Mouse (Mus musculus): Measurements from ENCODE around the gene Car9. TPM values are rescaled to one million over a fixed set of nuclear protein-coding genes. Genes with fewer than 3 reads are reported as not detected.
A peak's percentile ranks its signal among the peaks of the same experiment; 100 is the strongest.

The Car9 gene
- polyA plus RNA-seq, 1 experiment from 2014 or later = 1.5 TPM

GRCm38 (mm10) chr4:43513300-43513699 lies 6.5 kb downstream of the Car9 start:
- Histone ChIP-seq H3K4me3 (no peak overlapping the region), H3K36me3 (no peaks in the 10 kb centered on the region), H3K27me3 (peaks cover 26% of the 10 kb centered on the region), H3K4me1 (peaks cover 10% of the 10 kb centered on the region), H3K9ac (no peak overlapping the region), H3K27ac (no peak overlapping the region), H3K9me3 (replicated peaks) (no peaks in the 10 kb centered on the region), H3K4me2 (replicated peaks) (no peak overlapping the region)
- WGBS = 85% methylated on average over 4 of the region's 4 CpGs
- no peak for ATAC-seq (ENCODE audit: low FRiP score)

DNA sequence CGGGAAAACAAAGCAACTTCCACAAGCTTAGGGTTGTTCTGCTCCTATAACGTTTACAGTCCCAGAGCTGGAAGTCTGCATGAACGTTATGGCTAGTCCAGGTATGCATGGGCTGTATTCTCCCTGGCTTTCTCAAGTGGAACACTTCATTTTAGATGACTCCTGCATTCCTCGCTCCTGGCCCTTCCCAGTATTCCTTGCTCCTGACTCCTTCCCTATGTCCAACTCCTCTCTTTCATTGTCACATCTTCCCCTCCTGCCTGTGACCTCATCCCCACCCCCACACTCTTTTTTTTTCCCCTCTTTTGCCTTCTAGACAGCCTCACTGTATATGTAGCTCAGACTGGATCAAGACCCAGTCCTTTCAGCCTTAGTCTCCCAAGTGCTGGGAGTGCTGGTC lies 7.0 kb downstream of the Car9 start:
- no peaks in the 10 kb centered on the region for H3K9me3 ChIP-seq (replicated peaks)
- no peak overlapping the region for H3K4me3 ChIP-seq
- peaks cover 8% of the 10 kb centered on the region for H3K4me1 ChIP-seq
- H3K4me2 ChIP-seq (replicated peaks) = no peak overlapping the region
- 82% methylated on average over 4 of the region's 4 CpGs for WGBS
- H3K36me3 ChIP-seq = no peaks in the 10 kb centered on the region
- H3K27me3 ChIP-seq = peaks cover 26% of the 10 kb centered on the region
- H3K9ac ChIP-seq = no peak overlapping the region
- no peak overlapping the region for H3K27ac ChIP-seq
- ATAC-seq (ENCODE audit: low FRiP score) = no peak

DNA sequence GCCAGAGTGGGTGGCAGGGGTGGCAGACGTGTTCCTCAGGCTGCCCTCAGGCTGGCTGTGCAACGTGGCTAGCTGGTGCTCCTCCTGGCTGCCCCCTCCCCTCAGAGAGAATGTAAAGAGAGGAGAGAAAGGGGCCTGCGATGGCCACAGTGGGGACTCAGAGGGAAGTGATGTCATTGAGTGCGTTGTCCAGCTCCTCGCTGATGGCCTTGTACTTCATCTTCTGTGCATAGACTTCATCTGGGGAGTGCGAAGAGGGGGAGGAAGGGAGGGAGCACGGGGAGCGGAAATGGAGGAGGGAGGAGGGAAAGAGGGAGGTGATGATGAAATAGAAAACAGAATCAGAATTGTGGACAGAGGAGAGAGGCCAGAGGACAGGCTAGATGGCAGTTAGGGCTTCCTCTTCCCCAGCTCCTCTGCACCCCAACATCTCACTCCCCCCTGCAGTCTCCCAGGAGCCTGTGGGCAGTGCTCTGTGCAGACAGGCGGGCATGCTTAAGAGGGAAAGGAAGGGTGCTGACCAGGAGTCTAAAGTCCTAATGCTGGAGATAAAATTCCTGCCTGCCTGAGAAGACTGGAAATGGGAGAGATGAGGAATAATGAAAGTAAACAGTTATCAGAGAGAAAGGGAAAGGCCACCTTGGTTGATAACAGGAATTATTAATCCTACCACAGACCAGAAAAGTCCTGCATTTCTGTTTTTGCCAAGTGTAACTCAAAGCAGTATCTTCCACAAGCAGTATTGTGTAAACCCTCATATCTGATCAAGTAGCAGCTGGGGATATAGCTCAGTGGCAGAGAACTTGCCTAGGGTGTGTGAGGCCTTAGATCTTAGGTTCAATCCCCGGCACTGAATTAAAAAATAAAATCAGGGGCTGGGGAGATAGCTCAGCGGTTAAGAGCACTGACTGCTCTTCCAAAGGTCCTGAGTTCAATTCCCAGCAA lies 9.3 kb downstream of the Car9 start:
- Histone ChIP-seq H3K9me3 (replicated peaks) (no peaks in the 10 kb centered on the region), H3K36me3 (no peaks in the 10 kb centered on the region), H3K27ac (no peak overlapping the region), H3K4me2 (replicated peaks) (no peak overlapping the region), H3K4me1 (peaks cover 16% of the 10 kb centered on the region), H3K9ac (no peak overlapping the region), H3K4me3 (no peak overlapping the region), H3K27me3 (peaks cover 21% of the 10 kb centered on the region)
- no peak for ATAC-seq (ENCODE audit: low FRiP score)
- WGBS = 78% methylated on average over 11 of the region's 11 CpGs

DNA sequence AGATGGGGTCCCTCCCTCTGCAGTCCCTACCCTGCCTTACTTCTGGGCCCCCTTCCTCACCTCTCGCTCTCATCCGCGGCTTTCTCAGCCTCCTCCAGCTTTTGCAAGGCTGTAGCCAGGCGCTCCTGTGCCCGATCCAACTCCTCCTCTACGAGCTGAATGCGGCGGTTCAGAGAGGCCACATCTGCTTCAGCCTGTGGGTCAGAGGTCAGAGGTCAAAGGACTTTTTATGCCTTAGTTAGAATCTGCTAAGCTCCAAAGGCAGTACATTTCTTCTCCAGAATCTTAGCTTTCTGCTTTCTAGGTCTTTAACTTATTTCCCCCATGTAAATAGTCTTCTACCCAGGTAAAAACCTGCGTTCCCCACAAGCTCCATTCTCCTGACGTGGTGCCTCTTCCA lies 12.8 kb downstream of the Car9 start:
- Histone ChIP-seq H3K4me1 (peaks cover 36% of the 10 kb centered on the region), H3K4me3 (0 out of 2 replicates have a peak overlapping the region, but pooled peaks have one; percentile 3), H3K4me2 (replicated peaks) (peak overlapping the region; percentile 41), H3K36me3 (no peaks in the 10 kb centered on the region), H3K9me3 (replicated peaks) (no peaks in the 10 kb centered on the region), H3K27ac (no peak overlapping the region), H3K27me3 (peaks cover 56% of the 10 kb centered on the region), H3K9ac (no peak overlapping the region)
- no peak for ATAC-seq (ENCODE audit: low FRiP score)
- 14% methylated on average over 10 of the region's 10 CpGs for WGBS

GRCm38 (mm10) chr4:43519956-43520355 lies 13.2 kb downstream of the Car9 start:
- ATAC-seq (ENCODE audit: low FRiP score) = peak; percentile 45; the same call in 1 of the 2 replicates

DNA sequence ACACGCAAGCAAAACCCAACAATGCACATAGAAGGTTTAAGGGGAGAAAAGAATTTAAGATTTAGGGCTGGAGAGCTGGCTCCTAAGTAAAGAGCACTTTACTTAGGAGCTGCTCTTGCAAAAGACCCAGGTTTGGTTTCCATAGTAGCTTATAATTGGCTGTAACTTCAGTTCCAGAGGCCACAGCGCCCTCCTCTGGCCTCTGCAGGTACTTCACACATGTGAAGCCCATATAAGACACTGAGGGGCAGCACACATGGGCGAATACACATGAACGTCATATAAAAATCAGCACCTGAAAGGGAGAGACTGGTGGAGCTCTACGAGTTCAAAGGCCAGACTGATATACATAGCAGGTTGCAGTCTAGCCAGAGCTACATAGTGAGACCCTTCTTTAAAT lies 21.1 kb downstream of the Car9 start:
- H3K4me1 ChIP-seq = peaks cover 20% of the 10 kb centered on the region
- ATAC-seq (ENCODE audit: low FRiP score) = no peak
- peaks cover 36% of the 10 kb centered on the region for H3K27me3 ChIP-seq
- no peak overlapping the region for H3K4me2 ChIP-seq (replicated peaks)
- 64% methylated on average over 5 of the region's 5 CpGs for WGBS
- H3K27ac ChIP-seq = no peak overlapping the region
- peaks cover 18% of the 10 kb centered on the region for H3K36me3 ChIP-seq
- no peaks in the 10 kb centered on the region for H3K9me3 ChIP-seq (replicated peaks)
- H3K4me3 ChIP-seq = no peak overlapping the region
- no peak overlapping the region for H3K9ac ChIP-seq

More at GRCm38 (mm10) chr4:43519956-43520355, 13.2 kb downstream of the Car9 start:
- WGBS = 13% methylated on average over 6 of the region's 6 CpGs
- H3K27ac ChIP-seq = no peak overlapping the region
- no peaks in the 10 kb centered on the region for H3K36me3 ChIP-seq
- peak overlapping the region; percentile 41 for H3K4me2 ChIP-seq (replicated peaks)
- H3K4me1 ChIP-seq = peaks cover 39% of the 10 kb centered on the region
- 0 out of 2 replicates have a peak overlapping the region, but pooled peaks have one; percentile 3 for H3K4me3 ChIP-seq
- peaks cover 60% of the 10 kb centered on the region for H3K27me3 ChIP-seq
- no peaks in the 10 kb centered on the region for H3K9me3 ChIP-seq (replicated peaks)
- H3K9ac ChIP-seq = no peak overlapping the region

GRCm38 (mm10) chr4:43528487-43528886 lies 21.7 kb downstream of the Car9 start:
- Histone ChIP-seq H3K27ac (no peak overlapping the region), H3K9me3 (replicated peaks) (no peaks in the 10 kb centered on the region), H3K36me3 (peaks cover 24% of the 10 kb centered on the region), H3K4me1 (peaks cover 13% of the 10 kb centered on the region), H3K27me3 (peaks cover 29% of the 10 kb centered on the region), H3K4me3 (no peak overlapping the region), H3K4me2 (replicated peaks) (no peak overlapping the region), H3K9ac (no peak overlapping the region)
- WGBS = 79% methylated on average over 9 of the region's 9 CpGs
- no peak for ATAC-seq (ENCODE audit: low FRiP score)

GRCm38 (mm10) chr4:43530081-43530501 lies 23.3 kb downstream of the Car9 start:
- Histone ChIP-seq H3K4me2 (replicated peaks) (no peak overlapping the region), H3K9me3 (replicated peaks) (no peaks in the 10 kb centered on the region), H3K36me3 (peaks cover 40% of the 10 kb centered on the region), H3K27ac (no peak overlapping the region), H3K4me1 (no peaks in the 10 kb centered on the region), H3K9ac (no peak overlapping the region), H3K27me3 (peaks cover 14% of the 10 kb centered on the region), H3K4me3 (no peak overlapping the region)
- WGBS = 73% methylated on average over 8 of the region's 8 CpGs
- no peak for ATAC-seq (ENCODE audit: low FRiP score)

DNA sequence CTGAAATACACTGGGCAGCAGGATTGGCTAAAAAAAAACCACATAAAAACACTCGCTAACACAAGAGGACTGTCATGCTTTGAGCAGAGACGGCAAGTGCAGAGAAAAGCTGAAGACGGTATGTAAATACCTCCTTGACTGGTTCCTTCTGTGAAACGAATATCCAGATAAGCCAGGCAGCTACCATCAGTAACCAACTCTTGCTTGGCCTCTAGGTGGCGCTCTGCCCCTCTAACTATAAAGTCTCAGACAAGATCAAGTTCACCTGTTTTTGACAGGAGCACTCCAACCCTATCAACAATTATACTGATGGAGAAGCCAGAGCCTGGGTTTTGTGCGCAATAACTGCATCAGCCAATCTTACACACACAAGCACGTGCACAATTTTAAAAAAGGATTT lies 23.8 kb downstream of the Car9 start:
- no peak for ATAC-seq (ENCODE audit: low FRiP score)
- H3K4me2 ChIP-seq (replicated peaks) = no peak overlapping the region
- H3K9me3 ChIP-seq (replicated peaks) = no peaks in the 10 kb centered on the region
- no peak overlapping the region for H3K9ac ChIP-seq
- peaks cover 45% of the 10 kb centered on the region for H3K36me3 ChIP-seq
- WGBS = 26% methylated on average over 7 of the region's 7 CpGs
- H3K4me1 ChIP-seq = no peaks in the 10 kb centered on the region
- H3K27ac ChIP-seq = no peak overlapping the region
- H3K27me3 ChIP-seq = peaks cover 9% of the 10 kb centered on the region
- H3K4me3 ChIP-seq = no peak overlapping the region

DNA sequence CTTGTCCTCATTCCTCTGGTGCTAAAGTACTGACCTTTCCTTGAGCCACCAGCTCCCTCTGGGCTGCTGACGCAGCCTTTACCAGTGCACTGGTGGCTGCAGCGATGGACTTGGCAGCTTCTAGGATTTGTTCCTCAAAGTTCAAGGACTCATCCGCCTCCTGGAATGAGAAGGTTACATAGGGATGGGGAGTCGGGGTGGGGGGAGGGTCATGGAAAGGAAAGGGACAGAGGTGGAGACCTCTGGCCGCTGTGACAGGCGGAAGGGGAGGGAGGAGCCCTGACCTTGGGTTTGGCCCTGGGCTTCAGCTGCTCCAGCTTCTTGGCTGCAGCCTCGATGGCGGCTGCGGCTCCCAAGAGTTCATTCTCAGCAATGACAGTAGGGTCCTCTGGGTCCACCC lies 26.5 kb downstream of the Car9 start:
- H3K4me2 ChIP-seq (replicated peaks) = no peak overlapping the region
- no peak for ATAC-seq (ENCODE audit: low FRiP score)
- H3K4me3 ChIP-seq = no peak overlapping the region
- H3K4me1 ChIP-seq = no peaks in the 10 kb centered on the region
- peaks cover 70% of the 10 kb centered on the region for H3K36me3 ChIP-seq
- no peaks in the 10 kb centered on the region for H3K9me3 ChIP-seq (replicated peaks)
- H3K9ac ChIP-seq = no peak overlapping the region
- no peak overlapping the region for H3K27ac ChIP-seq
- no peaks in the 10 kb centered on the region for H3K27me3 ChIP-seq
- WGBS = 85% methylated on average over 9 of the region's 9 CpGs

GRCm38 (mm10) chr4:43535628-43536027 lies 28.9 kb downstream of the Car9 start:
- peaks cover 93% of the 10 kb centered on the region for H3K36me3 ChIP-seq
- ATAC-seq (ENCODE audit: low FRiP score) = no peak
- no peak overlapping the region for H3K4me3 ChIP-seq
- no peaks in the 10 kb centered on the region for H3K9me3 ChIP-seq (replicated peaks)
- no peaks in the 10 kb centered on the region for H3K4me1 ChIP-seq
- H3K27me3 ChIP-seq = no peaks in the 10 kb centered on the region
- H3K4me2 ChIP-seq (replicated peaks) = no peak overlapping the region
- WGBS = 92% methylated on average over 8 of the region's 8 CpGs
- H3K27ac ChIP-seq = no peak overlapping the region
- H3K9ac ChIP-seq = no peak overlapping the region

- no peak overlapping the region for H3K4me3 ChIP-seq
- H3K4me1 ChIP-seq = no peaks in the 10 kb centered on the region
- H3K27ac ChIP-seq = no peak overlapping the region
- H3K27me3 ChIP-seq = no peaks in the 10 kb centered on the region
- no peak overlapping the region for H3K4me2 ChIP-seq (replicated peaks)
- no peaks in the 10 kb centered on the region for H3K9me3 ChIP-seq (replicated peaks)
- H3K9ac ChIP-seq = no peak overlapping the region
- ATAC-seq (ENCODE audit: low FRiP score) = no peak
- 96% methylated on average over 8 of the region's 9 CpGs for WGBS
- H3K36me3 ChIP-seq = peaks cover 95% of the 10 kb centered on the region
Measured at GRCm38 (mm10) chr4:43536031-43536430, 29.3 kb downstream of the Car9 start.

DNA sequence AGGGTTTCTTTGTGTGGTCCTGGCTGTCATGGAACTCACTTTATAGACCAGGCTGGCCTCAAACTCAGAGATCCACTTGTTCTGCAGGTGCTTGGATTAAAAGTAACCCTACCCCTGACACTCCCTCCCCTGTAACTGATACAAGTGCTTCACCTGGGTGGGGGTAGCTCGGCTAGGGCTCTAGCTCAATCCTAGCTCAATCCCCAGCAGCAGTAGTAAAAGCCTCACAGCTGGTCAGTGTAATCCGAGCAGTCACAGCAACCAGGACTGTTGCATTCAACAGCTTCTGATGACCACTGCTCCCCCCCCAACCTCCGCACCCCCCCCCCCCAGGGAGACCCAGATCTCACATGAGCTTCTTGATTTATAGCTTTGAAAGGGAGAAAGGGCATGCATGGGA lies 35.3 kb downstream of the Car9 start:
- ATAC-seq (ENCODE audit: low FRiP score) = no peak
- no peak overlapping the region for H3K4me3 ChIP-seq
- 77% methylated on average over 3 of the region's 3 CpGs for WGBS
- no peaks in the 10 kb centered on the region for H3K4me1 ChIP-seq
- no peak overlapping the region for H3K27ac ChIP-seq
- no peak overlapping the region for H3K4me2 ChIP-seq (replicated peaks)
- no peak overlapping the region for H3K9ac ChIP-seq
- H3K36me3 ChIP-seq = peaks cover 96% of the 10 kb centered on the region
- H3K9me3 ChIP-seq (replicated peaks) = no peaks in the 10 kb centered on the region
- H3K27me3 ChIP-seq = no peaks in the 10 kb centered on the region

Measured in hindbrain, embryonic 12.5 days (tissue).